Mouse (Mus musculus) thymus, postnatal 14 days (tissue): ENCODE results near the gene Atg5.
"Not testable (repeated sequence)": the region's sequence is repeated elsewhere in the genome, so short reads cannot be mapped to it uniquely, and the experiment has no call there.

ENCODE experiments used
- DNase-seq: peaks from one replicate; pipeline ENCODE4 v3.0.0; 2021

Gene Atg5

GRCm38 (mm10) chr10:44268145-44268860 is at the start of gene Atg5:
Gene Atg5 (plus strand): TSS chr10:44268358.
- DNase-seq: peak; percentile 97

- DNase-seq: peak; percentile 5
Observed at GRCm38 (mm10) chr10:44219073-44219472, 49.1 kb upstream of the Atg5 start.

GRCm38 (mm10) chr10:44224345-44224744 is 43.8 kb upstream of the Atg5 start:
- no peak for DNase-seq

GRCm38 (mm10) chr10:44233351-44233750 is 34.8 kb upstream of the Atg5 start:
- peak; percentile 66 for DNase-seq

- not testable (repeated sequence) for DNase-seq
Observed at GRCm38 (mm10) chr10:44235298-44235697, 32.9 kb upstream of the Atg5 start.

- DNase-seq: no peak
Observed at GRCm38 (mm10) chr10:44256624-44257023, 11.5 kb upstream of the Atg5 start.

- no peak for DNase-seq
Observed at GRCm38 (mm10) chr10:44265835-44266234, 2.3 kb upstream of the Atg5 start.

- no peak for DNase-seq
Observed at GRCm38 (mm10) chr10:44266561-44266960, 1.6 kb upstream of the Atg5 start.

- peak; percentile 18 for DNase-seq
Observed at GRCm38 (mm10) chr10:44267426-44268142, 574 bp upstream of the Atg5 start.

- no peak for DNase-seq
Observed at GRCm38 (mm10) chr10:44269211-44269610, 1.1 kb downstream of the Atg5 start.

- DNase-seq: no peak
Observed at GRCm38 (mm10) chr10:44282323-44282722, 14.2 kb downstream of the Atg5 start.

GRCm38 (mm10) chr10:44285106-44285505 is 16.9 kb downstream of the Atg5 start:
- DNase-seq: no peak

GRCm38 (mm10) chr10:44285935-44286334 is 17.8 kb downstream of the Atg5 start:
- DNase-seq: no peak

GRCm38 (mm10) chr10:44290876-44291275 is 22.7 kb downstream of the Atg5 start:
- no peak for DNase-seq

GRCm38 (mm10) chr10:44292205-44292604 is 24.0 kb downstream of the Atg5 start:
- peak; percentile 31 for DNase-seq

GRCm38 (mm10) chr10:44299165-44299564 is 31.0 kb downstream of the Atg5 start:
- no peak for DNase-seq

- no peak for DNase-seq
Observed at GRCm38 (mm10) chr10:44300078-44300477, 31.9 kb downstream of the Atg5 start.

GRCm38 (mm10) chr10:44303648-44304329 is 35.6 kb downstream of the Atg5 start:
- DNase-seq: no peak

GRCm38 (mm10) chr10:44304330-44304717 is 36.2 kb downstream of the Atg5 start:
- DNase-seq: no peak

- DNase-seq: no peak
Observed at GRCm38 (mm10) chr10:44304845-44305244, 36.7 kb downstream of the Atg5 start.

GRCm38 (mm10) chr10:44306308-44306707 is 38.1 kb downstream of the Atg5 start:
- no peak for DNase-seq

- DNase-seq: no peak
Observed at GRCm38 (mm10) chr10:44308280-44308679, 40.1 kb downstream of the Atg5 start.

GRCm38 (mm10) chr10:44309250-44309649 is 41.1 kb downstream of the Atg5 start:
- DNase-seq: no peak

GRCm38 (mm10) chr10:44315276-44315675 is 47.1 kb downstream of the Atg5 start:
- no peak for DNase-seq
